Mouse (Mus musculus) urinary bladder, adult 2 months (tissue): ENCODE data around the gene A030003K21Rik. TPM values are rescaled to one million over a fixed set of nuclear protein-coding genes. Genes with fewer than 3 reads are reported as not detected.

ENCODE experiments used
- DNase-seq: peaks from one replicate; pipeline ENCODE4 v3.0.0; 2022; ENCODE audit warnings: low spot score
- polyA plus RNA-seq: library from polyadenylated mRNA; depleted of rRNA; stranded (reverse); fragments of >200 nt; gene quantifications from 2 replicates; pipeline ENCODE4 v1.2.3, GENCODE M21; 2012; rRNA removed

A030003K21Rik gene
- polyA plus RNA-seq, 1 experiment, result not detected

GRCm38 (mm10) chr1:82913025-82913424, 30.2 kb downstream of the A030003K21Rik start, which contains the start of gene A030005L19Rik:
A030005L19Rik (plus strand) TSS chr1:82913325.
- no peak for DNase-seq

- no peak for DNase-seq
Measured at GRCm38 (mm10) chr1:82905886-82906285, 37.3 kb downstream of the A030003K21Rik start.

GRCm38 (mm10) chr1:82901201-82901600, 42.0 kb downstream of the A030003K21Rik start:
- no peak for DNase-seq

- DNase-seq, result no peak
Measured at GRCm38 (mm10) chr1:82900567-82900966, 42.6 kb downstream of the A030003K21Rik start.

- no peak for DNase-seq
Measured at GRCm38 (mm10) chr1:82893269-82893668, 49.9 kb downstream of the A030003K21Rik start.

Other genes with a start within 250 kb of the A030003K21Rik start
- gene Mff, start 218.5 kb downstream of the A030003K21Rik start, polyA plus RNA-seq, result 137 and 151 TPM in 2 replicates
- 0.59 and 0.61 TPM in 2 replicates for gene Tm4sf20, start 174.9 kb downstream of the A030003K21Rik start, polyA plus RNA-seq
- not detected in 2 replicates for gene Gm47791, start 172.1 kb downstream of the A030003K21Rik start, polyA plus RNA-seq
- gene Agfg1, start 103.9 kb downstream of the A030003K21Rik start, polyA plus RNA-seq, result 30.5 TPM in 2 replicates
- gene A030005L19Rik, start 30.1 kb downstream of the A030003K21Rik start, polyA plus RNA-seq, result 1.1 and 1.7 TPM in 2 replicates
- not detected in 2 replicates for gene A030014E15Rik, start 18.5 kb downstream of the A030003K21Rik start, polyA plus RNA-seq
- gene Gm6217, start 12.0 kb downstream of the A030003K21Rik start, polyA plus RNA-seq, result not detected in 2 replicates
- gene Gm7544, start 12.6 kb upstream of the A030003K21Rik start, polyA plus RNA-seq, result not detected in 2 replicates
- not detected in 2 replicates for gene Gm47955, start 16.9 kb upstream of the A030003K21Rik start, polyA plus RNA-seq
- gene Gm47959, start 57.2 kb upstream of the A030003K21Rik start, polyA plus RNA-seq, result not detected in 2 replicates
- gene Slc19a3, start 95.1 kb upstream of the A030003K21Rik start, polyA plus RNA-seq, result 2.3 and 3.2 TPM in 2 replicates
- gene Krtap28-10, start 99.1 kb upstream of the A030003K21Rik start, polyA plus RNA-seq, result not detected in 2 replicates
- gene Gm47969, start 101.5 kb upstream of the A030003K21Rik start, polyA plus RNA-seq, result not detected in 2 replicates
- gene A030005K14Rik, start 116.0 kb upstream of the A030003K21Rik start, polyA plus RNA-seq, result not detected in 2 replicates
- not detected in 2 replicates for gene Krtap28-13, start 117.5 kb upstream of the A030003K21Rik start, polyA plus RNA-seq
- not detected in 2 replicates for gene Ccl20, start 173.4 kb upstream of the A030003K21Rik start, polyA plus RNA-seq
- gene Daw1, start 216.4 kb upstream of the A030003K21Rik start, polyA plus RNA-seq, result 2.5 and 4.4 TPM in 2 replicates